Mouse (Mus musculus): ENCODE data around the gene Cldn16. TPM values are rescaled to one million over a fixed set of nuclear protein-coding genes. Genes with fewer than 3 reads are reported as not detected.
A peak's percentile ranks its signal among the peaks of the same experiment; 100 is the strongest.
"Not testable (repeated sequence)": the region's sequence is repeated elsewhere in the genome, so short reads cannot be mapped to it uniquely, and the experiment has no call there.

Gene Cldn16
- polyA plus RNA-seq, 1 experiment from 2014 or later: not detected

- no peak for ATAC-seq (ENCODE audit: insufficient number of reproducible peaks, low FRiP score)
- Histone ChIP-seq H3K4me3 (no peak overlapping the region), H3K27ac (ENCODE audit: poor library complexity, severe bottlenecking) (no peak overlapping the region), H3K4me2 (no peak overlapping the region), H3K36me3 (no peaks in the 10 kb centered on the region), H3K9me3 (replicated peaks) (no peaks in the 10 kb centered on the region), H3K27me3 (replicated peaks) (no peaks in the 10 kb centered on the region), H3K4me1 (replicated peaks) (no peaks in the 10 kb centered on the region), H3K9ac (no peak overlapping the region)
- 81% methylated on average over 4 of the region's 4 CpGs for WGBS
Observed at GRCm38 (mm10) chr16:26471254-26471653, 8.3 kb downstream of the Cldn16 start.

GRCm38 (mm10) chr16:26495721-26496120 is 32.8 kb downstream of the Cldn16 start:
- Histone ChIP-seq H3K9ac (no peak overlapping the region), H3K4me2 (no peak overlapping the region), H3K4me3 (no peak overlapping the region), H3K4me1 (replicated peaks) (peaks cover 4% of the 10 kb centered on the region; the same call in 1 of the 2 replicates), H3K36me3 (no peaks in the 10 kb centered on the region), H3K27ac (ENCODE audit: poor library complexity, severe bottlenecking) (no peak overlapping the region), H3K27me3 (replicated peaks) (no peaks in the 10 kb centered on the region), H3K9me3 (replicated peaks) (no peaks in the 10 kb centered on the region)
- ATAC-seq (ENCODE audit: insufficient number of reproducible peaks, low FRiP score): no peak
- 11% methylated on average over 2 of the region's 2 CpGs for whole genome bisulfite sequencing

GRCm38 (mm10) chr16:26499705-26500104 is 36.8 kb downstream of the Cldn16 start:
- H3K27me3 ChIP-seq (replicated peaks); H3K27ac ChIP-seq (ENCODE audit: poor library complexity, severe bottlenecking); H3K9ac ChIP-seq; H3K4me1 ChIP-seq (replicated peaks); H3K36me3 ChIP-seq; H3K4me2 ChIP-seq; ATAC-seq (ENCODE audit: insufficient number of reproducible peaks, low FRiP score); H3K9me3 ChIP-seq (replicated peaks); H3K4me3 ChIP-seq: not testable (repeated sequence)
- WGBS: 89% methylated on average over 3 of the region's 3 CpGs

GRCm38 (mm10) chr16:26500738-26501137 is 37.8 kb downstream of the Cldn16 start:
- H3K4me3 ChIP-seq: no peak overlapping the region
- H3K36me3 ChIP-seq: no peaks in the 10 kb centered on the region
- H3K9ac ChIP-seq: no peak overlapping the region
- peak; percentile 57; the same call in 1 of the 2 replicates for ATAC-seq (ENCODE audit: insufficient number of reproducible peaks, low FRiP score)
- H3K27me3 ChIP-seq (replicated peaks): no peaks in the 10 kb centered on the region
- H3K4me1 ChIP-seq (replicated peaks): peaks cover 7% of the 10 kb centered on the region; the same call in 1 of the 2 replicates
- H3K27ac ChIP-seq (ENCODE audit: poor library complexity, severe bottlenecking): peak overlapping the region; percentile 73
- H3K4me2 ChIP-seq: no peak overlapping the region
- 56% methylated on average over 3 of the region's 3 CpGs for WGBS
- no peaks in the 10 kb centered on the region for H3K9me3 ChIP-seq (replicated peaks)

- Histone ChIP-seq H3K4me2 (no peak overlapping the region), H3K9me3 (replicated peaks) (no peaks in the 10 kb centered on the region), H3K36me3 (no peaks in the 10 kb centered on the region), H3K27ac (ENCODE audit: poor library complexity, severe bottlenecking) (no peak overlapping the region), H3K4me1 (replicated peaks) (peaks cover 7% of the 10 kb centered on the region; the same call in 1 of the 2 replicates), H3K4me3 (no peak overlapping the region), H3K9ac (no peak overlapping the region), H3K27me3 (replicated peaks) (no peaks in the 10 kb centered on the region)
- WGBS: 78% methylated on average over 4 of the region's 4 CpGs
- no peak for ATAC-seq (ENCODE audit: insufficient number of reproducible peaks, low FRiP score)
Observed at GRCm38 (mm10) chr16:26504961-26505360, 42.0 kb downstream of the Cldn16 start.

GRCm38 (mm10) chr16:26519596-26519995 is 56.7 kb downstream of the Cldn16 start:
- H3K27me3 ChIP-seq (replicated peaks): no peaks in the 10 kb centered on the region
- 0 out of 2 replicates have a peak, but pooled peaks cover 3% of the 10 kb centered on the region for H3K9me3 ChIP-seq (replicated peaks)
- no peak for ATAC-seq (ENCODE audit: insufficient number of reproducible peaks, low FRiP score)
- no peak overlapping the region for H3K4me2 ChIP-seq
- H3K27ac ChIP-seq (ENCODE audit: poor library complexity, severe bottlenecking): no peak overlapping the region
- WGBS: 51% methylated on average over 2 of the region's 2 CpGs
- no peaks in the 10 kb centered on the region for H3K36me3 ChIP-seq
- no peaks in the 10 kb centered on the region for H3K4me1 ChIP-seq (replicated peaks)
- H3K4me3 ChIP-seq: no peak overlapping the region
- H3K9ac ChIP-seq: no peak overlapping the region

GRCm38 (mm10) chr16:26525832-26526231 is 62.9 kb downstream of the Cldn16 start:
- ATAC-seq (ENCODE audit: insufficient number of reproducible peaks, low FRiP score): no peak
- no peaks in the 10 kb centered on the region for H3K4me1 ChIP-seq (replicated peaks)
- H3K9me3 ChIP-seq (replicated peaks): no peaks in the 10 kb centered on the region
- no peak overlapping the region for H3K27ac ChIP-seq (ENCODE audit: poor library complexity, severe bottlenecking)
- H3K36me3 ChIP-seq: no peaks in the 10 kb centered on the region
- WGBS: 76% methylated on average over 5 of the region's 5 CpGs
- no peaks in the 10 kb centered on the region for H3K27me3 ChIP-seq (replicated peaks)
- H3K4me2 ChIP-seq: no peak overlapping the region
- no peak overlapping the region for H3K4me3 ChIP-seq
- no peak overlapping the region for H3K9ac ChIP-seq

- Histone ChIP-seq H3K4me2 (no peak within 1 kb of the TSS), H3K9me3 (replicated peaks) (no peaks in the 10 kb centered on the region), H3K4me3 (no peak within 1 kb of the TSS), H3K27ac (ENCODE audit: poor library complexity, severe bottlenecking) (no peak within 1 kb of the TSS), H3K9ac (no peak within 1 kb of the TSS), H3K27me3 (replicated peaks) (no peaks in the 10 kb centered on the region), H3K4me1 (replicated peaks) (no peaks in the 10 kb centered on the region), H3K36me3 (no peaks in the 10 kb centered on the region)
- WGBS: 78% methylated on average over 4 of the region's 4 CpGs
- ATAC-seq (ENCODE audit: insufficient number of reproducible peaks, low FRiP score): no peak
Observed at GRCm38 (mm10) chr16:26526669-26527068, 63.7 kb downstream of the Cldn16 start, which contains the start of gene Tmem207. Tmem207 (minus strand) TSS chr16:26526769.

- H3K27me3 ChIP-seq (replicated peaks): no peaks in the 10 kb centered on the region
- H3K4me1 ChIP-seq (replicated peaks): no peaks in the 10 kb centered on the region
- no peaks in the 10 kb centered on the region for H3K36me3 ChIP-seq
- H3K4me2 ChIP-seq: no peak overlapping the region
- no peak for ATAC-seq (ENCODE audit: insufficient number of reproducible peaks, low FRiP score)
- H3K9ac ChIP-seq: no peak overlapping the region
- no peak overlapping the region for H3K4me3 ChIP-seq
- WGBS: 72% methylated on average over 10 of the region's 10 CpGs
- H3K9me3 ChIP-seq (replicated peaks): no peaks in the 10 kb centered on the region
- peak overlapping the region; percentile 16; the same call in 1 of the 2 replicates for H3K27ac ChIP-seq (ENCODE audit: poor library complexity, severe bottlenecking)
Observed at GRCm38 (mm10) chr16:26527931-26528666, 65.2 kb downstream of the Cldn16 start.

- no peaks in the 10 kb centered on the region for H3K9me3 ChIP-seq (replicated peaks)
- H3K9ac ChIP-seq: no peak overlapping the region
- WGBS: 75% methylated on average over 1 of the region's 1 CpGs
- H3K4me1 ChIP-seq (replicated peaks): no peaks in the 10 kb centered on the region
- no peaks in the 10 kb centered on the region for H3K36me3 ChIP-seq
- no peak overlapping the region for H3K27ac ChIP-seq (ENCODE audit: poor library complexity, severe bottlenecking)
- no peak overlapping the region for H3K4me3 ChIP-seq
- H3K27me3 ChIP-seq (replicated peaks): no peaks in the 10 kb centered on the region
- H3K4me2 ChIP-seq: no peak overlapping the region
- ATAC-seq (ENCODE audit: insufficient number of reproducible peaks, low FRiP score): no peak
Observed at GRCm38 (mm10) chr16:26530451-26530850, 67.5 kb downstream of the Cldn16 start.

GRCm38 (mm10) chr16:26532287-26532686 is 69.4 kb downstream of the Cldn16 start:
- no peak for ATAC-seq (ENCODE audit: insufficient number of reproducible peaks, low FRiP score)
- Histone ChIP-seq H3K27ac (ENCODE audit: poor library complexity, severe bottlenecking) (no peak overlapping the region), H3K9ac (no peak overlapping the region), H3K4me2 (no peak overlapping the region), H3K4me3 (no peak overlapping the region), H3K9me3 (replicated peaks) (no peaks in the 10 kb centered on the region), H3K36me3 (no peaks in the 10 kb centered on the region), H3K27me3 (replicated peaks) (no peaks in the 10 kb centered on the region), H3K4me1 (replicated peaks) (no peaks in the 10 kb centered on the region)
- WGBS: 81% methylated on average over 1 of the region's 1 CpGs

All from heart, embryonic 12.5 days (tissue).